Mouse (Mus musculus): ENCODE measurements around the gene Nfia. TPM values are rescaled to one million over a fixed set of nuclear protein-coding genes. Genes with fewer than 3 reads are reported as not detected.

Gene Nfia
- polyA plus RNA-seq, 1 experiment from 2014 or later = 45.4 TPM

DNA sequence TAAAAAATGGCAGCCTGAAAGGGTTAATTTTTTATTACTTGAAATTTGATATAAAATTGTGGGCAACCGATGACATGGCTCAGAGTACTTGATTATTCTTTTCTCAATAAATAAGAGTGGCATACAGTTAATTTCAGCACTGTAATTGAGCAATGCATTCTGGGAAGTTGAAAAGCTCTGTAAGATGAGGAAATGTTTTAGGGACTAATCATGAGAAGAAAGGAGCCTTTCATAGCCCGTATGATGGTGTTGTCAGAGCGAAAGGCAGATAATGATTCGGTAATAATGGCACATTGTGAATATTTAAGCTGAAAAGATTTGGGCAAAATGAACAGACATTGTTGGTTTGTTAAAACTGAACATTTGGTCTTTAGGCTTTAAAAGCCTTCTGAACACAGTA is 133.3 kb downstream of the Nfia start:
- H3K27me3 ChIP-seq (ENCODE audit: control insufficient read depth, insufficient read depth, low read length) = no peaks in the 10 kb centered on the region
- no peak for DNase-seq (ENCODE audit: low spot score)
- no peaks in the 10 kb centered on the region for H3K36me3 ChIP-seq (ENCODE audit: control insufficient read depth, insufficient read depth, low read length)
- 44% methylated on average over 4 of the region's 4 CpGs for WGBS
- no peak overlapping the region for H3K27ac ChIP-seq (ENCODE audit: low read depth, low read length)
- no peak overlapping the region for H3K4me2 ChIP-seq (ENCODE audit: low read depth, low read length, severe bottlenecking)
- H3K9me3 ChIP-seq (ENCODE audit: control insufficient read depth, low read length) = no peaks in the 10 kb centered on the region
- no peak overlapping the region for H3K9ac ChIP-seq (ENCODE audit: low read length)
- no peak overlapping the region for H3K4me3 ChIP-seq (ENCODE audit: low read depth, low read length)
- H3K4me1 ChIP-seq (replicated peaks; ENCODE audit: control insufficient read depth, insufficient read depth, low read length) = 0 out of 2 replicates have a peak, but pooled peaks cover 2% of the 10 kb centered on the region
- no peak for ATAC-seq (replicated peaks; ENCODE audit: low FRiP score)

DNA sequence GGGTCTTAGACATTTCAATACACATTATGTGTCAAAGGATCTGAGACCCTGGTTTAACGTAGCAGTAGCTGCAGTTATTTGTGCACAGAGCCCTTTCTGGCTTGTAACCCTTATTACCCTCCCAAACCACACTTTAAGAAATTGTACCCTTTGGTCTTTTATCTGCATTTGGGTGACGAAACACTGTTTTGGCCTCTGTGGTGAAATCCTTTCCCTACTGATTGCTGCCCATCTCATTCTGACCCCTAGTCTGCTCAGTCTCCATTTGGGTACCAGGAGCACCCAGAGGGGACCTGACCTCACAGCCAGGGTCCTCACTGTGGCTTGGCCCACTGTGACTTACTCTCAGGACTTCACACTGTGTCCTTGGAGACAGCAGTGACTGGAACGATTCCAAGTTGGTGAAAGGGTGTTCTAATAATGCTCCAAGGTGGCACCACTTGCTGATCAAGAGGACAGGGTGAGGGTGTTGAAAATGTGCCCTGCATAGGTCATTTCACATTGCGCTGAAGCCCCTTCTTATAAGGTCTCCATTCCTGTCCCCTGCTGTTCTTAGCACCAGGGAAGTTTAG is 136.1 kb downstream of the Nfia start:
- WGBS = 66% methylated on average over 4 of the region's 4 CpGs
- DNase-seq (ENCODE audit: low spot score) = no peak
- no peak overlapping the region for H3K27ac ChIP-seq (ENCODE audit: low read depth, low read length)

DNA sequence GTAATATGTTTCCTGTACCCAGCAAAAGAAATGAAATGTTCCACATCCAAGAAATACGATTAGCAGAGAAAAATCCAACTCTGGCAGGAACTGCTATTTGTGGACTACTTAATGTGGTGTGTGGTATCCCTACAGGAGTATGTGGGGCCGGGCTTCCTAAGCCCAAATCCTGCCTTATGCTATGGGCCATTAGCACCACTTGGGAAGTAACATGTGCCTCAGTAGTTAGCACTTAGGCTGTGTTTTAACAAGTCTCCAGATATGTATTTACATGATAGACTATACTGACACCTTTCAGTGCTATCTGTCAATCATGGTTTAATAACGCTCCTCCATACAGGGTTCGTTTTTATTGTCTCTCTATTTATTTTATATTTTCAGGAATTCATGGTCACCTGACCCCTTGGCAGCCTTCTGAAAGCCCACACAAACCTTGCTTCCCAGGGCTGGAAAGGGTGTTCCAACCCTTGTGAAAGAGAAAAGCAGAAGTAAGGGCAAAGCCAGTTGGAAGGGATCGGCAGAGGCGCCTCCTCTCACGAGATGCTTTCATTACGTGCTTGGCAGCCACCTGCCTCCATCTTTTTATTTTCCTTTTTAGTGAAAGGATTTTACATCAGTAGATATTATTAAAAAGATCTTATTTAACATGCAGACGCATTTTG is 137.7 kb downstream of the Nfia start:
- H3K27ac ChIP-seq (ENCODE audit: low read depth, low read length) = no peak overlapping the region
- DNase-seq (ENCODE audit: low spot score) = no peak
- no peaks in the 10 kb centered on the region for H3K27me3 ChIP-seq (ENCODE audit: control insufficient read depth, insufficient read depth, low read length)
- H3K9me3 ChIP-seq (ENCODE audit: control insufficient read depth, low read length) = no peaks in the 10 kb centered on the region
- no peak overlapping the region for H3K4me2 ChIP-seq (ENCODE audit: low read depth, low read length, severe bottlenecking)
- 0 out of 2 replicates have a peak, but pooled peaks cover 2% of the 10 kb centered on the region for H3K4me1 ChIP-seq (replicated peaks; ENCODE audit: control insufficient read depth, insufficient read depth, low read length)
- H3K36me3 ChIP-seq (ENCODE audit: control insufficient read depth, insufficient read depth, low read length) = no peaks in the 10 kb centered on the region
- H3K4me3 ChIP-seq (ENCODE audit: low read depth, low read length) = no peak overlapping the region
- ATAC-seq (replicated peaks; ENCODE audit: low FRiP score) = no peak
- WGBS = 90% methylated on average over 9 of the region's 9 CpGs
- no peak overlapping the region for H3K9ac ChIP-seq (ENCODE audit: low read length)

More for the DNA sequence above, 136.1 kb downstream of the Nfia start:
- no peak overlapping the region for H3K4me2 ChIP-seq (ENCODE audit: low read depth, low read length, severe bottlenecking)
- no peaks in the 10 kb centered on the region for H3K27me3 ChIP-seq (ENCODE audit: control insufficient read depth, insufficient read depth, low read length)
- no peaks in the 10 kb centered on the region for H3K9me3 ChIP-seq (ENCODE audit: control insufficient read depth, low read length)
- 0 out of 2 replicates have a peak, but pooled peaks cover 2% of the 10 kb centered on the region for H3K4me1 ChIP-seq (replicated peaks; ENCODE audit: control insufficient read depth, insufficient read depth, low read length)
- H3K9ac ChIP-seq (ENCODE audit: low read length) = no peak overlapping the region
- no peaks in the 10 kb centered on the region for H3K36me3 ChIP-seq (ENCODE audit: control insufficient read depth, insufficient read depth, low read length)
- no peak for ATAC-seq (replicated peaks; ENCODE audit: low FRiP score)
- H3K4me3 ChIP-seq (ENCODE audit: low read depth, low read length) = no peak overlapping the region

DNA sequence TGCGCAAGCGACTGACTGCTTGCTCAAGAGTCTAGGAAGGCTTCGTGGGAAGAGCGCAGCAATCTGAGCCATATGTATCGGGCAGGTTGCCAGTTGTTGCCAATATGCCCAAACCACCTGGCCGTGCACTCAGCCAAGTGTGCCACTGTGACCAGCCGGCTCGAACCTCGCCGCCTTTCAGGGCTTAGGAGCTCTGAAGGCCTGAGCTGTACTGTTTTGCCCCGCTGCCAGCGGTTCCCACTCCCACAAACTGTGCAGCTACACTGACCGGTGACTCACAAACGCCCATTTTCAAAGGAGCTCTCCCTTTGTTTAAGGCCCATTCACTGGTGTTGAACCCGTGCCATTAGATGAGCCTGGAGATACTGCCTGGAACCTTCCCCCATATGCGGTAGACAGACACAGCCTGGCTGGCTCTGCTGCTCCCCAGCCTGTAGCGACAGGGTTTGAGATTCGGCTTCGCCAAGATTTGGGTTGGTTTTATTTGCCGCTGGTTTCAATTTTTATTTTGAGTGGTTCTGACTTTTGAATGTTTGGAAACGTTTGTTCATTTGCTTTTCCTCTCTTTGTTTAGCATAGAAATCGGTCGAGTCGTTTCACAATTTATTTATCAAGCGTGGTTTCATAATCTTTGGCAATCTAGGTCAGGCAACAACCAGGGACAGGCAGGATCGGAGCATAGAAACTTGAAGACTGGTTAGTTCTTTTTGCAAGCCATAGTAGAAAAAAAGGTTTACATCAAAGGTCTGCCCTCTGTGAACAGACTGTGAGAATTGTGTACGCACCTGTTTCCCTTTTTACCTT is 138.4 kb downstream of the Nfia start:
- WGBS = 85% methylated on average over 27 of the region's 27 CpGs
- Histone ChIP-seq H3K9ac (ENCODE audit: low read length) (no peak overlapping the region), H3K27ac (ENCODE audit: low read depth, low read length) (no peak overlapping the region)

DNA sequence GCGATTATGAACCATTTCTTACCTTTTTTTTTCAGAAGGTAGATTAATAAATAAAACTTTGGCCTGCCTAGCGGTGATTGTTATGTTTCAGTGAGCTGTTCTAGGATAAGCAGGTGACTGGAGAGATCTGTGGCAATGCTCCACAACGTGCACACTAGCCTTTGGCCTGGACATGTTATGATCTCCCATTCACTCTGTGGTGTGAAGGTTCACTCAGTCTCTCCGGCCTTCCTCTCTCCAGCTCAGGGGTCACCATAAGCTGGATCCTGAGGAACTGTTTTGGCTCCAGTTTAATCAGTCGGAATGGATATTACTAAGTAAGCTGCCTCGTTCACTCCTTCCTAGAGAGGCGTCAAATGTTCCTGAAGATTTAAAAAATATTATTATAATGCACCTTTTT is 139.2 kb downstream of the Nfia start:
- WGBS = 92% methylated on average over 7 of the region's 7 CpGs
- Histone ChIP-seq H3K9ac (ENCODE audit: low read length) (no peak overlapping the region), H3K27me3 (ENCODE audit: control insufficient read depth, insufficient read depth, low read length) (no peaks in the 10 kb centered on the region), H3K4me1 (replicated peaks; ENCODE audit: control insufficient read depth, insufficient read depth, low read length) (no peaks in the 10 kb centered on the region), H3K9me3 (ENCODE audit: control insufficient read depth, low read length) (no peaks in the 10 kb centered on the region), H3K4me2 (ENCODE audit: low read depth, low read length, severe bottlenecking) (no peak overlapping the region), H3K36me3 (ENCODE audit: control insufficient read depth, insufficient read depth, low read length) (no peaks in the 10 kb centered on the region), H3K27ac (ENCODE audit: low read depth, low read length) (no peak overlapping the region), H3K4me3 (ENCODE audit: low read depth, low read length) (no peak overlapping the region)
- ATAC-seq (replicated peaks; ENCODE audit: low FRiP score) = no peak
- DNase-seq (ENCODE audit: low spot score) = no peak

More for the DNA sequence above, 138.4 kb downstream of the Nfia start:
- Histone ChIP-seq H3K4me2 (ENCODE audit: low read depth, low read length, severe bottlenecking) (no peak overlapping the region), H3K4me3 (ENCODE audit: low read depth, low read length) (no peak overlapping the region), H3K9me3 (ENCODE audit: control insufficient read depth, low read length) (no peaks in the 10 kb centered on the region), H3K4me1 (replicated peaks; ENCODE audit: control insufficient read depth, insufficient read depth, low read length) (no peaks in the 10 kb centered on the region), H3K36me3 (ENCODE audit: control insufficient read depth, insufficient read depth, low read length) (no peaks in the 10 kb centered on the region), H3K27me3 (ENCODE audit: control insufficient read depth, insufficient read depth, low read length) (no peaks in the 10 kb centered on the region)
- DNase-seq (ENCODE audit: low spot score) (no peak), ATAC-seq (replicated peaks; ENCODE audit: low FRiP score) (no peak)

DNA sequence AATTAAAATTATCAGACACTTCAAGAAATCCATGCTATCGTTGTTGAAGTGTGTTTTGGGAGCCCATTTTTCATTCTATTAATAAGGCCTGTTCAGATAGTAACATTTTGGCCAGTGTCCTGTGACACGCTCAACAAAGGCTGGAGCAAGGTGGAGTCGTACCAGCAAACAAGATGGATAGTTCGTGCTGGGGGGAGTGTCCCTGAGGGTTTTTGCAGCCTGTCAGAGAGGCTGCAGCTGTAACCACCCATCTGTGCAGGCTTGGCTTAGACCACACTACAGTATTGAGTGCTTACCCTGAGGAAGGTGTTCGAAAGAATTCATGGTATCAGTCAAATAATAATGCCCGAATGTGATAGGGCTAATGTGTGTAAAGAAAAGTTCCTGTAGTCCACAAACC is 139.6 kb downstream of the Nfia start:
- H3K4me3 ChIP-seq (ENCODE audit: low read depth, low read length) = no peak overlapping the region
- no peak for DNase-seq (ENCODE audit: low spot score)
- no peak overlapping the region for H3K4me2 ChIP-seq (ENCODE audit: low read depth, low read length, severe bottlenecking)
- H3K9me3 ChIP-seq (ENCODE audit: control insufficient read depth, low read length) = no peaks in the 10 kb centered on the region
- 83% methylated on average over 6 of the region's 6 CpGs for WGBS
- H3K27me3 ChIP-seq (ENCODE audit: control insufficient read depth, insufficient read depth, low read length) = no peaks in the 10 kb centered on the region
- no peak for ATAC-seq (replicated peaks; ENCODE audit: low FRiP score)
- no peaks in the 10 kb centered on the region for H3K36me3 ChIP-seq (ENCODE audit: control insufficient read depth, insufficient read depth, low read length)
- no peak overlapping the region for H3K27ac ChIP-seq (ENCODE audit: low read depth, low read length)
- H3K4me1 ChIP-seq (replicated peaks; ENCODE audit: control insufficient read depth, insufficient read depth, low read length) = no peaks in the 10 kb centered on the region
- H3K9ac ChIP-seq (ENCODE audit: low read length) = no peak overlapping the region

DNA sequence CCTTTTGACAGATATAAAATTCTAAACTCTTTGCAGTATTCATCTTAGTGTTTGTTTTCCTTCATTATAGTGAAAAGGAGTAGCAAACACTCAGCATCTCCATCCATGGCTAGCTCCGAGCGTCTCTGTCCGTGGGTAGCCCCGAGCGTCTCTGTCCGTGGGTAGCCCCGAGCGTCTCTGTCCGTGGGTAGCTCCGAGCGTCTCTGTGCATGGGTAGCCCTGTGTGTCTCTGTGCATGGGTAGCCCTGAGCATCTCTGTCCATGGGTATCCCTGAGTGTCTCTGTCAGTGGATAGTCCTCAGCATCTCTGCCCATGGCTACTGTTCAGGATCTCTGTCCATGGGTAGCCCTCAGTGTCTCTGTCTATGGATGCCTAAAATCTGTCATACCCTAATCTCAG is 140.0 kb downstream of the Nfia start:
- ATAC-seq (replicated peaks; ENCODE audit: low FRiP score) = no peak

DNA sequence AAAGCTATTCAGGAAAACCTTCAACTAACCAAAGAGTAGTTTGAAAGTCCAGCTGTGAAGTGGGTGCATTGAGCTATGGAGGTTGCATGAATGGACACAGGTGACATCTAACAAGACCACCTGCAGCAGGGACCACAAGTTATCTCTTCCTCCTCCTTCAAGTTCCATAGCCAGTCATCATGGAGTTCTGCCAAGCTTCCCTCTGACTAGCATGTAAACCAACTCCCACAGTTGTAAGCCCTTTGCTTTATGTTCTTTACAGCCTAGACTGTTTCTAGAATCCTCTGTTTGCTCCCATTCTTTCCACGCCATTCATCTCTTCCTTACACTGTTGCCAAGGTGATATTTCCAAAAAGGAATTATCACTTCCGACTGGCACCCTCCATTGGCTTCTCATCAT is 141.8 kb downstream of the Nfia start:
- no peak overlapping the region for H3K4me3 ChIP-seq (ENCODE audit: low read depth, low read length)
- WGBS = 86% methylated on average over 2 of the region's 2 CpGs
- no peaks in the 10 kb centered on the region for H3K36me3 ChIP-seq (ENCODE audit: control insufficient read depth, insufficient read depth, low read length)
- no peak overlapping the region for H3K9ac ChIP-seq (ENCODE audit: low read length)
- H3K27ac ChIP-seq (ENCODE audit: low read depth, low read length) = no peak overlapping the region
- ATAC-seq (replicated peaks; ENCODE audit: low FRiP score) = no peak
- H3K4me1 ChIP-seq (replicated peaks; ENCODE audit: control insufficient read depth, insufficient read depth, low read length) = peaks cover 9% of the 10 kb centered on the region
- no peak overlapping the region for H3K4me2 ChIP-seq (ENCODE audit: low read depth, low read length, severe bottlenecking)
- no peak for DNase-seq (ENCODE audit: low spot score)
- H3K27me3 ChIP-seq (ENCODE audit: control insufficient read depth, insufficient read depth, low read length) = no peaks in the 10 kb centered on the region
- H3K9me3 ChIP-seq (ENCODE audit: control insufficient read depth, low read length) = no peaks in the 10 kb centered on the region

More for the DNA sequence above, 140.0 kb downstream of the Nfia start:
- no peak for DNase-seq (ENCODE audit: low spot score)
- no peaks in the 10 kb centered on the region for H3K9me3 ChIP-seq (ENCODE audit: control insufficient read depth, low read length)
- H3K4me1 ChIP-seq (replicated peaks; ENCODE audit: control insufficient read depth, insufficient read depth, low read length) = peaks cover 4% of the 10 kb centered on the region
- H3K36me3 ChIP-seq (ENCODE audit: control insufficient read depth, insufficient read depth, low read length) = no peaks in the 10 kb centered on the region
- H3K27ac ChIP-seq (ENCODE audit: low read depth, low read length) = no peak overlapping the region
- WGBS = 97% methylated on average over 11 of the region's 11 CpGs
- H3K9ac ChIP-seq (ENCODE audit: low read length) = no peak overlapping the region
- no peak overlapping the region for H3K4me2 ChIP-seq (ENCODE audit: low read depth, low read length, severe bottlenecking)
- H3K4me3 ChIP-seq (ENCODE audit: low read depth, low read length) = no peak overlapping the region
- no peaks in the 10 kb centered on the region for H3K27me3 ChIP-seq (ENCODE audit: control insufficient read depth, insufficient read depth, low read length)
